8 mouse cellular contexts compared by ENCODE assay signal in the genomic region with DNA sequence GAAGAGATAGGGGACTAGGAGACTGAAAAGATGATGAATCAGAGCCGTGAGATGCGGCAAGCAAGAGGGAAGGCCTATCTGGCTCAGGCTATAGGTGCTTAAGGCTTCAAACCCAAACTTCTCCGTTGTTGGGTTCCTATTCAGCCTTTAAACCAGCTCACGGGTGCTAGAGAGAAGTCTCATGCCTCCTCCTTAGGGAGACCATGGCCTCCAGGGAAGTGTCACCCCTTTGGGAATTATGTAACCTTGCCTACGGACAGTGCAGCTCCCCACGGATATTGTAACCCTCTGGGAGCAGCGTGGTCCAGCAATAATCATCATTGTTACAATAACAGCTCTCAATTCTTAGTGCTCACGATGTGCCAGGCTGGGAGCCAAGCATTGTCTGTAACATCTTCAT. TPM values are rescaled to one million over a fixed set of nuclear protein-coding genes. Genes with fewer than 3 reads are reported as not detected.
DNase-seq lines count a peak whose midpoint lies in the region; ATAC-seq and TF ChIP-seq lines count a peak whose summit lies in the region.

No protein-coding gene starts in this region.

- TF ChIP-seq POLR2A in small intestine, adult 2 months (IDR thresholded peaks at IDR 0.05; ENCODE audit: low read depth, low read length): no peak

- H3K27me3 ChIP-seq in lung, postnatal 0 days (replicated peaks; ENCODE audit: insufficient read depth, low read length): no peaks in the 10 kb centered on the region
- no peaks in the 10 kb centered on the region for H3K27me3 ChIP-seq in forebrain, embryonic 15.5 days
- no peaks in the 10 kb centered on the region for H3K27me3 ChIP-seq in limb, embryonic 10.5 days (ENCODE audit: low read depth, poor library complexity, severe bottlenecking)
- no peaks in the 10 kb centered on the region for H3K27me3 ChIP-seq in small intestine, adult 2 months (ENCODE audit: control insufficient read depth, insufficient read depth, low read length)

- ATAC-seq in lung, postnatal 0 days: no peak
- ATAC-seq in forebrain, embryonic 15.5 days (replicated peaks): no peak

- H3K27ac ChIP-seq in lung, postnatal 0 days (ENCODE audit: low read length): peak overlapping the region; percentile 99
- H3K27ac ChIP-seq in forebrain, embryonic 15.5 days (replicated peaks): peak overlapping the region; percentile 96
- H3K27ac ChIP-seq in limb, embryonic 10.5 days: peak overlapping the region; percentile 97
- peak overlapping the region; percentile 88 for H3K27ac ChIP-seq in small intestine, adult 2 months (ENCODE audit: insufficient read depth, low read depth, low read length)

- no peak for TF ChIP-seq EP300 in lung, postnatal 0 days (IDR thresholded peaks at IDR 0.05)

- peak overlapping the region; percentile 91 for H3K9ac ChIP-seq in lung, postnatal 0 days (replicated peaks; ENCODE audit: low read depth)
- peak overlapping the region; percentile 49 for H3K9ac ChIP-seq in forebrain, embryonic 15.5 days (replicated peaks)

- H3K9me3 ChIP-seq in lung, postnatal 0 days (ENCODE audit: low read length): no peaks in the 10 kb centered on the region
- no peaks in the 10 kb centered on the region for H3K9me3 ChIP-seq in forebrain, embryonic 15.5 days
- H3K9me3 ChIP-seq in limb, embryonic 10.5 days (replicated peaks): no peaks in the 10 kb centered on the region

- peaks cover 21% of the 10 kb centered on the region for H3K4me1 ChIP-seq in lung, postnatal 0 days (ENCODE audit: insufficient read depth, low read depth, low read length)
- peaks cover 40% of the 10 kb centered on the region for H3K4me1 ChIP-seq in forebrain, embryonic 15.5 days
- peaks cover 37% of the 10 kb centered on the region for H3K4me1 ChIP-seq in limb, embryonic 10.5 days
- peaks cover 14% of the 10 kb centered on the region for H3K4me1 ChIP-seq in small intestine, adult 2 months (ENCODE audit: control insufficient read depth, insufficient read depth, insufficient read length, low read length)

- no peak for TF ChIP-seq CTCF in lung, postnatal 0 days (IDR thresholded peaks at IDR 0.05)
- TF ChIP-seq CTCF in small intestine, adult 2 months (IDR thresholded peaks at IDR 0.05; ENCODE audit: extremely low read depth, insufficient read length, insufficient replicate concordance, low read depth, low read length): no peak

- no peaks in the 10 kb centered on the region for H3K36me3 ChIP-seq in lung, postnatal 0 days (ENCODE audit: insufficient read depth, low read length)
- no peaks in the 10 kb centered on the region for H3K36me3 ChIP-seq in forebrain, embryonic 15.5 days
- peaks cover 18% of the 10 kb centered on the region for H3K36me3 ChIP-seq in limb, embryonic 10.5 days
- H3K36me3 ChIP-seq in small intestine, adult 2 months (ENCODE audit: control insufficient read depth, insufficient read depth, low read length): no peaks in the 10 kb centered on the region

- WGBS in lung, postnatal 0 days: 20% methylated on average over 8 of the region's 8 CpGs
- 15% methylated on average over 8 of the region's 8 CpGs for WGBS in forebrain, embryonic 15.5 days
- 16% methylated on average over 8 of the region's 8 CpGs for WGBS in limb, embryonic 10.5 days
- WGBS in small intestine, adult 2 months: 62% methylated on average over 8 of the region's 8 CpGs

- DNase-seq in lung, postnatal 0 days (ENCODE audit: low spot score): no peak
- no peak for DNase-seq in lung, adult 18-20 months
- DNase-seq in limb, embryonic 10.5 days (ENCODE audit: low spot score): no peak
- DNase-seq in gastrocnemius, adult 18-20 months (ENCODE audit: low spot score): no peak
- DNase-seq in frontal cortex, postnatal 36 days (ENCODE audit: low spot score in 2 of 2): no peak
- DNase-seq in gastrocnemius, postnatal 25 days: no peak

- peak overlapping the region; percentile 93 for H3K4me3 ChIP-seq in lung, postnatal 0 days (ENCODE audit: low read depth, low read length)
- H3K4me3 ChIP-seq in forebrain, embryonic 15.5 days: peak overlapping the region; percentile 73; the same call in 1 of the 2 replicates
- peak overlapping the region; percentile 99 for H3K4me3 ChIP-seq in limb, embryonic 10.5 days
- H3K4me3 ChIP-seq in small intestine, adult 2 months (ENCODE audit: low read depth, low read length): no peak overlapping the region

- H3K4me2 ChIP-seq in lung, postnatal 0 days (replicated peaks; ENCODE audit: low read depth, low read length): peak overlapping the region; percentile 79
- peak overlapping the region; percentile 95 for H3K4me2 ChIP-seq in forebrain, embryonic 15.5 days (replicated peaks)

RNA-seq across cellular contexts. Expression of a gene that starts 1.3 kb away (rescaled TPM):
- 8.7 and 10.3 TPM in 2 replicates for polyA plus RNA-seq in lung, postnatal 0 days (2015; fragmentation: Nextera tagmentation; extraction: Ambion mirVana)
- 4.8 and 5.5 TPM in 2 replicates for polyA plus RNA-seq in forebrain, embryonic 15.5 days (2015; fragmentation: Nextera tagmentation; extraction: Ambion mirVana)
- 14.2 and 16.6 TPM in 2 replicates for polyA plus RNA-seq in limb, embryonic 10.5 days (2016; fragmentation: Nextera tagmentation; extraction: Ambion mirVana)
- 15.8 and 37.1 TPM in 2 replicates for polyA plus RNA-seq in small intestine, adult 2 months (2012; rRNA removed)
- total RNA-seq in gastrocnemius, adult 18-20 months (2021): 1 to 10 TPM; 5.7 to 7.3 TPM
- total RNA-seq in gastrocnemius, postnatal 25 days (2021): 1 to 10 TPM; 5.8 to 7.2 TPM

RNA-seq across cellular contexts. Expression of a gene that starts 14.2 kb away (rescaled TPM):
- polyA plus RNA-seq in lung, postnatal 0 days (2015; fragmentation: Nextera tagmentation; extraction: Ambion mirVana): 6.7 and 6.8 TPM in 2 replicates
- 16.2 and 17.4 TPM in 2 replicates for polyA plus RNA-seq in forebrain, embryonic 15.5 days (2015; fragmentation: Nextera tagmentation; extraction: Ambion mirVana)
- polyA plus RNA-seq in limb, embryonic 10.5 days (2016; fragmentation: Nextera tagmentation; extraction: Ambion mirVana): 11.7 and 12.0 TPM in 2 replicates
- polyA plus RNA-seq in small intestine, adult 2 months (2012; rRNA removed): 77.7 and 163 TPM in 2 replicates
- total RNA-seq in gastrocnemius, adult 18-20 months (2021): 10 to 100 TPM; 83.2 to 83.8 TPM
- total RNA-seq in gastrocnemius, postnatal 25 days (2021): 10 to 100 TPM; 59.5 to 66.2 TPM

RNA-seq across cellular contexts. Expression of a gene that starts 15.7 kb away (rescaled TPM):
- polyA plus RNA-seq in lung, postnatal 0 days (2015; fragmentation: Nextera tagmentation; extraction: Ambion mirVana): 26.5 and 31.9 TPM in 2 replicates
- polyA plus RNA-seq in forebrain, embryonic 15.5 days (2015; fragmentation: Nextera tagmentation; extraction: Ambion mirVana): 53.2 and 54.4 TPM in 2 replicates
- polyA plus RNA-seq in limb, embryonic 10.5 days (2016; fragmentation: Nextera tagmentation; extraction: Ambion mirVana): 21.4 and 25.2 TPM in 2 replicates
- polyA plus RNA-seq in small intestine, adult 2 months (2012; rRNA removed): 35.6 and 65.6 TPM in 2 replicates
- 10 to 100 TPM; 34.8 to 38.3 TPM for total RNA-seq in gastrocnemius, adult 18-20 months (2021)
- 10 to 100 TPM; 29.0 to 30.4 TPM for total RNA-seq in gastrocnemius, postnatal 25 days (2021)

RNA-seq across cellular contexts. Expression of a gene that starts 30.6 kb away (rescaled TPM):
- polyA plus RNA-seq in lung, postnatal 0 days (2015; fragmentation: Nextera tagmentation; extraction: Ambion mirVana): 1.6 and 2.2 TPM in 2 replicates
- polyA plus RNA-seq in forebrain, embryonic 15.5 days (2015; fragmentation: Nextera tagmentation; extraction: Ambion mirVana): 1.9 and 2.0 TPM in 2 replicates
- 3.1 and 3.3 TPM in 2 replicates for polyA plus RNA-seq in limb, embryonic 10.5 days (2016; fragmentation: Nextera tagmentation; extraction: Ambion mirVana)
- polyA plus RNA-seq in small intestine, adult 2 months (2012; rRNA removed): 5.8 and 8.7 TPM in 2 replicates
- 1 to 10 TPM; 4.7 to 5.3 TPM for total RNA-seq in gastrocnemius, adult 18-20 months (2021)
- 1 to 10 TPM; 4.6 to 5.2 TPM for total RNA-seq in gastrocnemius, postnatal 25 days (2021)

RNA-seq across cellular contexts. Expression of a gene that starts 31.4 kb away (rescaled TPM):
- 15.9 and 18.2 TPM in 2 replicates for polyA plus RNA-seq in lung, postnatal 0 days (2015; fragmentation: Nextera tagmentation; extraction: Ambion mirVana)
- 17.7 and 18.0 TPM in 2 replicates for polyA plus RNA-seq in forebrain, embryonic 15.5 days (2015; fragmentation: Nextera tagmentation; extraction: Ambion mirVana)
- 10.5 and 11.5 TPM in 2 replicates for polyA plus RNA-seq in limb, embryonic 10.5 days (2016; fragmentation: Nextera tagmentation; extraction: Ambion mirVana)
- polyA plus RNA-seq in small intestine, adult 2 months (2012; rRNA removed): 44.2 and 135 TPM in 2 replicates
- total RNA-seq in gastrocnemius, adult 18-20 months (2021): 1 to 10 TPM; 8.3 to 8.4 TPM
- 1 to 10 TPM; 7.2 to 7.9 TPM for total RNA-seq in gastrocnemius, postnatal 25 days (2021)
